Mouse (Mus musculus): Measurements from ENCODE around the gene Agrn. TPM values are rescaled to one million over a fixed set of nuclear protein-coding genes. Genes with fewer than 3 reads are reported as not detected.

Agrn gene
- polyA plus RNA-seq, 1 experiment from 2014 or later, result 94.4 TPM

DNA sequence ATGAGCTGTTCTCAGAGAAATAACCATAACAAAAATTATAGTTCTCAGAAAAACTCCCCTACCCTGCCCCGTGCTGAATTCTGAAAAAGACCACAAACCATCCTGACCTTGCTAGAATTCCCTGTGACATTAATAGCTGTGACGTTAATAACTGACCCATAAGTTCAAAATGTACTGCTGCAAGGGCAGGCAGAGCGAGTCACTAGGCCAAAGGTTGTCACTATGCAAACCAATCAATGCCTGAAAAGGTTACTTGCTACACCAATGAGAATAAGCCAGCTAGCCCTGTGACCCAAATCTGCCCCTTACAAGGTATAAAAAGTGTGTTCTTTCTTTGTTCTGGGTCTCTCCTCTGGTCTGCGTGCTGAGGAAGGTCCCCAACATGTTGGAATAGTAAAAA lies 11.6 kb upstream of the Agrn start:
- Histone ChIP-seq H3K27me3 (replicated peaks; ENCODE audit: control insufficient read depth, insufficient read depth, low read length) (no peaks in the 10 kb centered on the region), H3K9ac (ENCODE audit: low read depth, low read length) (no peak overlapping the region), H3K4me2 (ENCODE audit: low read length) (no peak overlapping the region), H3K27ac (ENCODE audit: low read depth, low read length) (no peak overlapping the region), H3K36me3 (ENCODE audit: control insufficient read depth, insufficient read depth, low read length) (no peaks in the 10 kb centered on the region), H3K4me1 (ENCODE audit: control insufficient read depth, insufficient read depth, low read depth, low read length) (peaks cover 7% of the 10 kb centered on the region), H3K9me3 (ENCODE audit: control insufficient read depth, low read length) (no peaks in the 10 kb centered on the region), H3K4me3 (ENCODE audit: low read length) (no peak overlapping the region)
- ATAC-seq, result no peak
- whole genome bisulfite sequencing, result 95% methylated on average over 4 of the region's 4 CpGs

DNA sequence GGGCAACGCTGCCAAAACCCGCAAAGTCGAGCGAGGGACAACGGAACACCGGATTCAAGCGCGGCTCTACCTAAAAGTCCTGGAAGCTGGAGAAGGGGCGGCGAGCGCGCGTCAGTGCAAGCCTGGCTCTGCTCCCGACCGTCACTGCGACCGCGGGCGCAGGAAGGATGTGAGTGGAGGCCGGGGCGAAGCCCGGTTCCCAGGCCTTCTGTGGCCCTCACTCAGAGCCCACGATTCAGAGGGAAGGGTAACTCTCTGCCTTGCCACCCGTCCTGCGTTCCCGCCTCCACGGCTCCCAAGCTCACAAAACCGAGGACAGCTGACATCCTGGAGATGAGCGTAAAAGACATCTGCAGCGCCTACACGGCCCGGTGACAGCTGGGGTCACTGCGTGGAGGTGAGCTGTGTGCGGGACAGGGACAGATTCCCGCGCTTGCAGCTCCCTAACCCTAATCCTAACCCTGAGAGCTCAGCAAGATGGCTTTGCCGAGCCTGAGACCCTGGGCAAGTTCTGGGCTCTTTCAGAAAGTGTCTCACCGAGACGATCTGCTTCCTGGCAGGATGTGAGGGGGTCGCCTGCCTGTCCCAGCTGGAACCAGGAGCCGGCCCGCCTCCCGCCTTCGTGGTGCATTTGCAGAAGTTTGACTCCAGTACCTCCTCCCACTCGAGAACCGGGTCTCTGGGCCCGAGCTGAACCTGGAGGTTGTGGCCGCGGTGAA lies 6.3 kb upstream of the Agrn start:
- WGBS, result under 1% methylated on average over 49 of the region's 49 CpGs
- peak overlapping the region; percentile 96 for H3K4me2 ChIP-seq (ENCODE audit: low read length)
- H3K9ac ChIP-seq (ENCODE audit: low read depth, low read length), result peak overlapping the region; percentile 75
- ATAC-seq, result peak; percentile 43
- peak overlapping the region; percentile 84 for H3K27ac ChIP-seq (ENCODE audit: low read depth, low read length)
- H3K4me1 ChIP-seq (ENCODE audit: control insufficient read depth, insufficient read depth, low read depth, low read length), result peaks cover 17% of the 10 kb centered on the region
- peak overlapping the region; percentile 61 for H3K4me3 ChIP-seq (ENCODE audit: low read length)
- no peaks in the 10 kb centered on the region for H3K9me3 ChIP-seq (ENCODE audit: control insufficient read depth, low read length)
- no peaks in the 10 kb centered on the region for H3K36me3 ChIP-seq (ENCODE audit: control insufficient read depth, insufficient read depth, low read length)
- 0 out of 2 replicates have a peak, but pooled peaks cover 2% of the 10 kb centered on the region for H3K27me3 ChIP-seq (replicated peaks; ENCODE audit: control insufficient read depth, insufficient read depth, low read length)

DNA sequence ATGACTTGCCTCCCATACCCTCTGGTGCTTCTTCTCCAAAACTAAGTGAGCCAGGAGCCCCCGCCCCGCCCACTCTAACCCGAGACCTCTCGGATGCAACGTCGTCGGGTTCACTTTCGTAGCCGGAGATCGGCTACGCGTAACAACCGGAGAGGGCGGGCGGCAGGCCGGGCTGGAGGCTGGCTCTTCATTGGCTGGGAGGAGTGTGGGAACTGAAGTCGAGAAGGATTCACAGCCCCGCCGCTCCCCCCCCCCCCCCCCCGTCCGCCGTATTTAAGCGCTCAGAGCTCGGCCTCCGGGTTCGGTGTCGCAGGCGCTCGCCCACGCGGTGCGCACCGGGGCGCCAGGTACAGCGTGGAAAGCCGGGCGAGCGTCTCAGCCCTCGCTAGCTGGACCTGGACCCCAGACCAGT lies 5.7 kb upstream of the Agrn start, which contains the start of gene AW011738:
TSS of gene AW011738 (plus strand) at position 304 of the 412 bp plus-strand sequence.
- WGBS, result under 1% methylated on average over 33 of the region's 39 CpGs

DNA sequence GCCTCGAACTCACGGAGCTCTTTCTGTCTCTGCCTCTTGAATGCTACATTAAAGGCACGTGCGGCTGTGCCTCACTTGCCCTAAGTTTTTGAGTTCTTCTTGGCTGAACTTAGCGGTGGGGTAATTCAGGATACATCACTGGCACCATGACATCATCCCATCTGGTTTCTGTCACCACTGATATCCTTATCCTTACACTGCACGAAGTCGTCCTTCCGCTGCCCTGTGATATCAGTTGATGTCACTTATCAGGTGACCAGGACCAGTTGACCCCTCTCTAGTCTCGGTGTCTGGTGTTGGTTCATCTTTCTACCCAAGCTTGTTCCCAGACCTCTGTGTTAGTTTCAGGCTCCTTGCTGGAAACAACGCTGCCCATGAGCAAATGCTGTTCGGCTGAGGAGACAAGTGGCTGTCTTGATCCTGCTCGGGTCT lies 5.2 kb upstream of the Agrn start:
- H3K9me3 ChIP-seq (ENCODE audit: control insufficient read depth, low read length), result no peaks in the 10 kb centered on the region
- H3K4me3 ChIP-seq (ENCODE audit: low read length), result peak overlapping the region; percentile 61
- H3K36me3 ChIP-seq (ENCODE audit: control insufficient read depth, insufficient read depth, low read length), result no peaks in the 10 kb centered on the region
- H3K9ac ChIP-seq (ENCODE audit: low read depth, low read length), result peak overlapping the region; percentile 75
- peak overlapping the region; percentile 96 for H3K4me2 ChIP-seq (ENCODE audit: low read length)
- no peak for ATAC-seq
- peaks cover 17% of the 10 kb centered on the region for H3K4me1 ChIP-seq (ENCODE audit: control insufficient read depth, insufficient read depth, low read depth, low read length)
- WGBS, result 41% methylated on average over 12 of the region's 12 CpGs
- 0 out of 2 replicates have a peak, but pooled peaks cover 2% of the 10 kb centered on the region for H3K27me3 ChIP-seq (replicated peaks; ENCODE audit: control insufficient read depth, insufficient read depth, low read length)
- H3K27ac ChIP-seq (ENCODE audit: low read depth, low read length), result peak overlapping the region; percentile 57

More for the DNA sequence above, 5.7 kb upstream of the Agrn start, which contains the start of gene AW011738:
- H3K27me3 ChIP-seq (replicated peaks; ENCODE audit: control insufficient read depth, insufficient read depth, low read length), result 0 out of 2 replicates have a peak, but pooled peaks cover 2% of the 10 kb centered on the region
- H3K9me3 ChIP-seq (ENCODE audit: control insufficient read depth, low read length), result no peaks in the 10 kb centered on the region
- peak within 1 kb of the TSS; percentile 75 for H3K9ac ChIP-seq (ENCODE audit: low read depth, low read length)
- H3K4me3 ChIP-seq (ENCODE audit: low read length), result peak within 1 kb of the TSS; percentile 61
- H3K4me1 ChIP-seq (ENCODE audit: control insufficient read depth, insufficient read depth, low read depth, low read length), result peaks cover 17% of the 10 kb centered on the region
- no peaks in the 10 kb centered on the region for H3K36me3 ChIP-seq (ENCODE audit: control insufficient read depth, insufficient read depth, low read length)
- peak; percentile 84 for ATAC-seq
- peak within 1 kb of the TSS; percentile 96 for H3K4me2 ChIP-seq (ENCODE audit: low read length)
- peak within 1 kb of the TSS; percentile 84 for H3K27ac ChIP-seq (ENCODE audit: low read depth, low read length)

DNA sequence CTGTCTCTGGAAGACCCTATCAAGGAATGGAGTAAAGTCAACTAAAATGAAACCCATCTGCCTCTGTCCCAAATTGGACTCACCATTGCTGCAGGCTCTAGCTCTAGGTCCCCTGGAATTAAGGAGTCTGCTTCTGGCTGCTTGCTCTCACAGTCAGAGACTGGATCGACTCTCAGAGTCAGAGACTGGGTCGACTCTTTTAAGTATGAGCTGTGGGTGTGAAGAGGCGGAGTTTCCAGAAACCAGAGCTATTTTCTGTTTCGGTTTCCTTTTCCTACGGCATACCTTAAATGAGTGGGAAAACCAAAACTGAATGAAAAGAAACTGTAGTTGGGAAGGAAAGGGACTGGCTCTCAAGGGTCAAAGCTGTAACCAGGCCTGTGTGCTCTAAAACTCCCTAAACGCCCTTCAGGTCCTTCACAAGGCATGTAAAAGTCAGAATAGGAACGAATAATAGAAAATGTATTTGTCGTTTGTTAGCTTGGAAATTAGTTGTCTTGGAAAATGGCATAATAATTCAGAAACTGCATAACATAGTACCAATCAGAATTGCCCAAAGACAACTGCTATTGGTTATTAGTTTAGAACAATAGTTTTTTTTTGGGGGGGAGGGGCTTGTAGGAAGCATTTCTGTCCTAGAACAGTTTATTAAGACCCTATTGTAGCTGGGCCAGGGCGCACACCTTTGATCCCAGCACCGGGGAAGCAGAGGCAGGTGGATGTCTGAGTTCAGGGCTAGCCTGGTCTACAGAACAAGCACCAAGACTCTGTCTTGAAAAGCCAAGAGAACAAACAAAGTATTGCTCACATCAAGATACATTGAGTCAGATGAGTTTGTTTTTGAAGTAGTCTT lies 3.6 kb upstream of the Agrn start, which contains the start of gene Isg15:
TSS of gene Isg15 (minus strand) at position 196 of the 853 bp plus-strand sequence.
- H3K4me1 ChIP-seq (ENCODE audit: control insufficient read depth, insufficient read depth, low read depth, low read length), result peaks cover 23% of the 10 kb centered on the region
- no peak within 1 kb of the TSS for H3K9ac ChIP-seq (ENCODE audit: low read depth, low read length)
- 61% methylated on average over 10 of the region's 10 CpGs for WGBS
- no peak within 1 kb of the TSS for H3K4me3 ChIP-seq (ENCODE audit: low read length)
- H3K27ac ChIP-seq (ENCODE audit: low read depth, low read length), result no peak within 1 kb of the TSS
- no peak for ATAC-seq
- H3K9me3 ChIP-seq (ENCODE audit: control insufficient read depth, low read length), result no peaks in the 10 kb centered on the region
- 0 out of 2 replicates have a peak, but pooled peaks cover 2% of the 10 kb centered on the region for H3K27me3 ChIP-seq (replicated peaks; ENCODE audit: control insufficient read depth, insufficient read depth, low read length)
- no peaks in the 10 kb centered on the region for H3K36me3 ChIP-seq (ENCODE audit: control insufficient read depth, insufficient read depth, low read length)
- no peak within 1 kb of the TSS for H3K4me2 ChIP-seq (ENCODE audit: low read length)

DNA sequence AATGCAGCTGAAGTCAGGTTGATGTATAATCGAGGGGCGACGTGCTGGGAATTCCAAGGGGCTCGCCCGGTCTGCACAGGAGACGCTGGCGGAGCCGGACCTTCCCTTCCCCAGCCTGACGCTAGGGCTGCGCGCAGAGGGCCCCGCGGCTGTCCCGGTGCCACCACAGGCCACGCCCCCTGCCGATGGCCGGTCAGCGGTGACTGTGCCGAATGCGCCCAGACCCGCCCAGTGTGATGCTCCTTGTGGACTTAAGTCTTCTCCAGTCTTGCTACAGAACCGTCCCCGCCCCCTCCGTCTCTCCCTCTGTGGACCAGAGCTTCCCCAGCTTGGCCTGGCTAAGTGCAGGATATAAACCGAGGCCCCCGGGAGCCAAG lies 529 bp upstream of the Agrn start:
- peak overlapping the region; percentile 87 for H3K27ac ChIP-seq (ENCODE audit: low read depth, low read length)

DNA sequence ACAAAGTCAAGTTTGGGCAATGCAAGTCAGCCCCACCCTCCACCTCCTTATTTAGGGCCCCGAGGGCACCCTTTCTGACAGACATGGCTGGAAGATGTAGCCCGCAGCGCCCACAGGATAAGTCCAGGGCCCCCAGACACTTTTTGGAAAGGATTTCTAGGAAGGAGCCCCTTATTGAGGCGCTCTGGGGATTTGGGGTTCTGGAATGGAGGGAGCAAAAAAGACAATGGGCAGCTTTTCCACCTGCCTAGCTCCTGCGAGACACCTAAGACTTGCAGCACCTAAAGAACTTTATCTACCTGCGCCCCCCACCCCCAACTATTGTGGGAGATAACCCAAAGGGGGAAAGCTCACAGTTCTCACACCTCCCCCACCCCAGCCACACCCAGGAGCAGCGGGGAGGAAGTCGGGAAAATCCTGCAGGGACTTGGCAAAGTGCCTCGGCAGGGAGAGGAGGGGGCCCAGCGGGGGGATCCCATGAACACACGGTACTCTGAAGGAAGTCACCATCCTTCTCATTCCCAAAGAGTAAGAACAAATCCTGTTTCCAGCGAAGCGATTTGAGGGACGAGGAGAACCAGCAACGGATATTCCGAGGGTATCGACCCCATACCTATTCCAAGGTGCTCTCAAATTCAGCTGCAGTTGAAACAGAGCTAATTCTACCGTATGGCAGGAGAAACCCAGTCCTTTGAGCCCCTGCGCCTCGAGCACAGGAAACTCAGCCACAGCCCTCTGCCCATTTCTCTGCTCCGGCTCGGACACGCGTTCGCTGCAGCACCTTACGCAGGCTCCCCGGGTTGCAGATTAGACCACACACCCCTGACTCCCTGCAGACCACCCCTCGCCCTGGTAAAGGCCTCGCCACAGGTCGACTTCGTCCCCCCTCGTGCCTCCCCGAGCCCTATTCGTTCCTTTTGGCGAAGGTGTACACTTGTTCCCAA lies 1.1 kb downstream of the Agrn start:
- no peaks in the 10 kb centered on the region for H3K9me3 ChIP-seq (ENCODE audit: control insufficient read depth, low read length)
- 4% methylated on average over 33 of the region's 35 CpGs for WGBS
- H3K27ac ChIP-seq (ENCODE audit: low read depth, low read length), result peak overlapping the region; percentile 83
- no peaks in the 10 kb centered on the region for H3K36me3 ChIP-seq (ENCODE audit: control insufficient read depth, insufficient read depth, low read length)
- peak overlapping the region; percentile 82 for H3K4me3 ChIP-seq (ENCODE audit: low read length)
- peaks cover 32% of the 10 kb centered on the region for H3K4me1 ChIP-seq (ENCODE audit: control insufficient read depth, insufficient read depth, low read depth, low read length)
- peak overlapping the region; percentile 68 for H3K4me2 ChIP-seq (ENCODE audit: low read length)
- H3K9ac ChIP-seq (ENCODE audit: low read depth, low read length), result peak overlapping the region; percentile 95
- ATAC-seq, result 0 out of 2 replicates have a peak, but pooled peaks have one; percentile 2
- no peaks in the 10 kb centered on the region for H3K27me3 ChIP-seq (replicated peaks; ENCODE audit: control insufficient read depth, insufficient read depth, low read length)

More for the DNA sequence above, 529 bp upstream of the Agrn start:
- no peaks in the 10 kb centered on the region for H3K9me3 ChIP-seq (ENCODE audit: control insufficient read depth, low read length)
- H3K9ac ChIP-seq (ENCODE audit: low read depth, low read length), result peak overlapping the region; percentile 67
- H3K36me3 ChIP-seq (ENCODE audit: control insufficient read depth, insufficient read depth, low read length), result no peaks in the 10 kb centered on the region
- ATAC-seq, result peak; percentile 92
- peaks cover 31% of the 10 kb centered on the region for H3K4me1 ChIP-seq (ENCODE audit: control insufficient read depth, insufficient read depth, low read depth, low read length)
- H3K4me2 ChIP-seq (ENCODE audit: low read length), result peak overlapping the region; percentile 64
- H3K27me3 ChIP-seq (replicated peaks; ENCODE audit: control insufficient read depth, insufficient read depth, low read length), result 0 out of 2 replicates have a peak, but pooled peaks cover 2% of the 10 kb centered on the region
- H3K4me3 ChIP-seq (ENCODE audit: low read length), result peak overlapping the region; percentile 82
- under 1% methylated on average over 25 of the region's 26 CpGs for WGBS

DNA sequence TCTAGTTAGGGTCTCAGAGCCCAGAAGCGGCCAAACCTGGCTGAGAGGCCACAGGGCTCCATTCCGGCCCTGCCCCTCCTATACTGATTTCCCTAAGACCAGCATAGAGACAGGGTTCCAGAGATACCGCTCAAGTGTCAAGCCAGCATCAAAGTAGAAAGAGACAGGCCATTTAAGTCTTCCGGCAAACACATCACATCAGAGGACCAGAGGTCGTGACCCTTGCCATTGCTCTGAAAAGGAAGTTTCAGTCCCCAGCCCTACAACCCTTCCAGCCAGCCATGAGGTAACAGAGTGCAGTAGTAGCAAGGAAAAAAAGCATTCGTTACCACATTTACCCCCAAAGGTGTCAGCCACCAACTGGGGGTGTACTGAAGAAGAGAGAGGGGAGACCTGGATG lies 2.9 kb downstream of the Agrn start:
- H3K27ac ChIP-seq (ENCODE audit: low read depth, low read length), result no peak overlapping the region
- H3K9me3 ChIP-seq (ENCODE audit: control insufficient read depth, low read length), result no peaks in the 10 kb centered on the region
- WGBS, result 30% methylated on average over 6 of the region's 6 CpGs
- no peak overlapping the region for H3K4me3 ChIP-seq (ENCODE audit: low read length)
- peaks cover 38% of the 10 kb centered on the region for H3K4me1 ChIP-seq (ENCODE audit: control insufficient read depth, insufficient read depth, low read depth, low read length)
- peaks cover 3% of the 10 kb centered on the region; the same call in 1 of the 2 replicates for H3K36me3 ChIP-seq (ENCODE audit: control insufficient read depth, insufficient read depth, low read length)
- no peaks in the 10 kb centered on the region for H3K27me3 ChIP-seq (replicated peaks; ENCODE audit: control insufficient read depth, insufficient read depth, low read length)
- ATAC-seq, result no peak
- H3K9ac ChIP-seq (ENCODE audit: low read depth, low read length), result no peak overlapping the region
- peak overlapping the region; percentile 1; the same call in 1 of the 2 replicates for H3K4me2 ChIP-seq (ENCODE audit: low read length)

Measured in hindbrain, embryonic 16.5 days (tissue).